Mouse (Mus musculus): ENCODE measurements at regions not wholly inside any gene's neighbourhood (a gene's known extent, or its start where the extent isn't known, plus 50 kb on each side); places are given as distances from the start of the nearest gene placed in this dataset.
"Not testable (repeated sequence)": the region's sequence is repeated elsewhere in the genome, so short reads cannot be mapped to it uniquely, and the experiment has no call there.

DNA sequence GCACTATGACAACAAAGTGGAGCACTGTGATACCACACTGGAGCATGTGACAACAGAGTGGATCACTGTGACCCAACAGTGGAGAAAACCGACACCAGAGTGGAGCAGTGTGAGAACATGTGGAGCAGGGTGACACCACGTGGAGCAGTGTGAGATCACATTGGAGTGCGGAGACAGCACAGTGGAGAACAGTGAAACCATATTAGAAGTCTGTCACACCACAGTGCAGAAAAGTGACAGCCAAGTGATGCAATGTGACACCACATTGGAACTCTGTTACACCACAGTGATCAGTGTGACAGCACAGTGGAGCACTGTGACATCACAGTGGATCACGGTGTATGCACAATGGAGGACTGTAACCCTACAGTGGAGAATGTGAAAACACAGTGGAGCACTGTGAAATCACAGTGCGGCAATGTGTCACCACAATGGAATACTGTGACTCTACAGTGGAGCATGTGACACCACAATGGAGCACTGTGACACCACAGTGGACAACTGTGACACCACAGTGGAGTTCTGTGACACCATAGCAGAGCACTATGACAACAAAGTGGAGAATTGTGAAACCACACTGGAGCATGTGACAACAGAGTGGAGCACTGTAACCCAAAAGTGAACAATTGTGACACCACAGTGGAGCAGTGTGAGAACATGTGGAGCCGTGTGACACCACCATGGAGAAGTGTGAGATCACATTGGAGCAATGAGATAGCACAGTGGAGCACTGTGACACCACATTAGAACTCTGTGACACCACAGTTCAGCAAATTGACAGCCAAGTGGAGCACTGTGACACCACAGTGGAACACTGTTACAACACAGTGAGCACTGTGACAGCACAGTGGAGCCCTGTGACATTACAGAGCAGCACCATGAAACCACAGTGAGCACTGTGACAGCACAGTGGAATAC is 98.6 kb upstream of the Vmn1r2 start:
- peak; percentile 29 for ATAC-seq (ENCODE audit: insufficient read depth, low read depth)
- DNase-seq (ENCODE audit: low spot score) = no peak
- no peak overlapping the region for H3K4me2 ChIP-seq (ENCODE audit: low read depth, low read length)
- H3K4me1 ChIP-seq (ENCODE audit: control insufficient read depth, insufficient read depth) = no peaks in the 10 kb centered on the region
- H3K9me3 ChIP-seq (replicated peaks; ENCODE audit: control insufficient read depth, low read length) = peaks cover 57% of the 10 kb centered on the region
- no peak overlapping the region for H3K27ac ChIP-seq (ENCODE audit: low read depth)
- 70% methylated on average over 6 of the region's 6 CpGs for WGBS
- H3K9ac ChIP-seq (replicated peaks; ENCODE audit: low read depth, low read length) = no peak overlapping the region
- no peaks in the 10 kb centered on the region for H3K36me3 ChIP-seq (replicated peaks; ENCODE audit: control insufficient read depth, insufficient read depth, low read length)
- TF ChIP-seq CTCF (IDR thresholded peaks at IDR 0.05; ENCODE audit: low read depth) (no peak), EP300 (IDR thresholded peaks at IDR 0.05; ENCODE audit: low read depth) (no peak)
- no peaks in the 10 kb centered on the region for H3K27me3 ChIP-seq (ENCODE audit: control insufficient read depth, insufficient read depth, low read length)
- H3K4me3 ChIP-seq (ENCODE audit: low read depth, low read length) = no peak overlapping the region

- Histone ChIP-seq H3K9ac (replicated peaks; ENCODE audit: low read depth, low read length) (no peak overlapping the region), H3K4me1 (ENCODE audit: control insufficient read depth, insufficient read depth) (no peaks in the 10 kb centered on the region), H3K36me3 (replicated peaks; ENCODE audit: control insufficient read depth, insufficient read depth, low read length) (no peaks in the 10 kb centered on the region), H3K4me2 (ENCODE audit: low read depth, low read length) (no peak overlapping the region), H3K4me3 (ENCODE audit: low read depth, low read length) (no peak overlapping the region), H3K27me3 (ENCODE audit: control insufficient read depth, insufficient read depth, low read length) (no peaks in the 10 kb centered on the region), H3K27ac (ENCODE audit: low read depth) (no peak overlapping the region), H3K9me3 (replicated peaks; ENCODE audit: control insufficient read depth, low read length) (peaks cover 50% of the 10 kb centered on the region)
- ATAC-seq (ENCODE audit: insufficient read depth, low read depth) (peak; percentile 28), DNase-seq (ENCODE audit: low spot score) (no peak)
- no peak for TF ChIP-seq CTCF (IDR thresholded peaks at IDR 0.05; ENCODE audit: low read depth)
- no peak for TF ChIP-seq EP300 (IDR thresholded peaks at IDR 0.05; ENCODE audit: low read depth)
- 67% methylated on average over 1 of the region's 1 CpGs for WGBS
Measured at GRCm38 (mm10) chr4:3069341-3069740, 97.8 kb upstream of the Vmn1r2 start.

DNA sequence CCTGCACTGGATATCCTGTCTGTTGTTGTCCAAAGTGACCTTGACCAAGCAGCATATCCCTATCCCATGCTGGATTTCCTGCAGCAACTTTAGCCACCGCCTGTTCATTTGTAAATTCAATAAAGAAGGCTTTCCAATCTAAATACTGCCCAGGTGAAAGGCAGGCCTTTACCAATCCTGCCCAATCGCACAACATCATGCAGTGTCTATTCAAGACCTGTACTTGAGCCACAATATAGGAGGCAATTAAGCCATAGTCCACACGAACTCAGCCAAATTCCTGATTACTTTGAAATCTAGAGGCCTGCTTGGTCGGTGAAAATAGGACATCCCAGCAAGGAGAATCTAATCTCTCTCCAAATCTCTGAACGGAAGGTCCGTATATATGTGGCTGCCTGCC is 95.8 kb upstream of the Vmn1r2 start:
- H3K4me3 ChIP-seq (ENCODE audit: low read depth, low read length); H3K4me2 ChIP-seq (ENCODE audit: low read depth, low read length); H3K9ac ChIP-seq (replicated peaks; ENCODE audit: low read depth, low read length); ATAC-seq (ENCODE audit: insufficient read depth, low read depth); DNase-seq (ENCODE audit: low spot score); H3K4me1 ChIP-seq (ENCODE audit: control insufficient read depth, insufficient read depth); H3K27ac ChIP-seq (ENCODE audit: low read depth); H3K36me3 ChIP-seq (replicated peaks; ENCODE audit: control insufficient read depth, insufficient read depth, low read length); H3K27me3 ChIP-seq (ENCODE audit: control insufficient read depth, insufficient read depth, low read length): not testable (repeated sequence)
- WGBS = 60% methylated on average over 6 of the region's 6 CpGs
- peaks cover 36% of the 10 kb centered on the region for H3K9me3 ChIP-seq (replicated peaks; ENCODE audit: control insufficient read depth, low read length)

DNA sequence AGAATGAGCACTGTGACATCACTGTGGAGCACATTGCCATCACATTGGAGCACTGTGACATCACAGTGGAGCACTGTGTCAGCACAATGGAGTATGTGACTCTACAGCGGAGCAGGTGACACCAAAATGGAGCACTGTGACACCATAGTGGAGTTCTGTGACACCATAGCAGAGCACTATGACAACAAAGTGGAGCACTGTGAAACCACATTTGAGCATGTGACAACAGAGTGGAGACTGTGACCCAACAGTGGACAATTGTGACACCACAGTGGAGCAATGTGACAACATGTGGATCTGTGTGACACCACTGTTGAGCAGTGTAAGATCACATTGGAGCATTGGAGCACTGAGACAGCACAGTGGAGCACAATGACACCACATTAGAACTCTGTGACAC is 87.2 kb upstream of the Vmn1r2 start:
- H3K4me3 ChIP-seq (ENCODE audit: low read depth, low read length) = no peak overlapping the region
- no peak overlapping the region for H3K4me2 ChIP-seq (ENCODE audit: low read depth, low read length)
- no peak overlapping the region for H3K27ac ChIP-seq (ENCODE audit: low read depth)
- DNase-seq (ENCODE audit: low spot score) = no peak
- no peak overlapping the region for H3K9ac ChIP-seq (replicated peaks; ENCODE audit: low read depth, low read length)
- no peaks in the 10 kb centered on the region for H3K36me3 ChIP-seq (replicated peaks; ENCODE audit: control insufficient read depth, insufficient read depth, low read length)
- no peaks in the 10 kb centered on the region for H3K4me1 ChIP-seq (ENCODE audit: control insufficient read depth, insufficient read depth)
- 87% methylated on average over 1 of the region's 1 CpGs for WGBS
- no peak for ATAC-seq (ENCODE audit: insufficient read depth, low read depth)
- H3K27me3 ChIP-seq (ENCODE audit: control insufficient read depth, insufficient read depth, low read length) = no peaks in the 10 kb centered on the region
- no peak for TF ChIP-seq CTCF (IDR thresholded peaks at IDR 0.05; ENCODE audit: low read depth)
- no peak for TF ChIP-seq EP300 (IDR thresholded peaks at IDR 0.05; ENCODE audit: low read depth)
- peaks cover 40% of the 10 kb centered on the region for H3K9me3 ChIP-seq (replicated peaks; ENCODE audit: control insufficient read depth, low read length)

GRCm38 (mm10) chr4:3080385-3081125 is 86.6 kb upstream of the Vmn1r2 start:
- no peaks in the 10 kb centered on the region for H3K4me1 ChIP-seq (ENCODE audit: control insufficient read depth, insufficient read depth)
- H3K9ac ChIP-seq (replicated peaks; ENCODE audit: low read depth, low read length) = no peak overlapping the region
- no peak overlapping the region for H3K27ac ChIP-seq (ENCODE audit: low read depth)
- WGBS = 52% methylated on average over 7 of the region's 7 CpGs
- H3K9me3 ChIP-seq (replicated peaks; ENCODE audit: control insufficient read depth, low read length) = peaks cover 44% of the 10 kb centered on the region
- no peak overlapping the region for H3K4me2 ChIP-seq (ENCODE audit: low read depth, low read length)
- ATAC-seq (ENCODE audit: insufficient read depth, low read depth) (peak; percentile 15; the same call in 1 of the 2 replicates), DNase-seq (ENCODE audit: low spot score) (no peak)
- TF ChIP-seq CTCF (IDR thresholded peaks at IDR 0.05; ENCODE audit: low read depth) (no peak), EP300 (IDR thresholded peaks at IDR 0.05; ENCODE audit: low read depth) (no peak)
- H3K27me3 ChIP-seq (ENCODE audit: control insufficient read depth, insufficient read depth, low read length) = no peaks in the 10 kb centered on the region
- no peak overlapping the region for H3K4me3 ChIP-seq (ENCODE audit: low read depth, low read length)
- no peaks in the 10 kb centered on the region for H3K36me3 ChIP-seq (replicated peaks; ENCODE audit: control insufficient read depth, insufficient read depth, low read length)

All from heart, postnatal 0 days (tissue).